15 mouse cellular contexts compared by ENCODE assay signal in the genomic region with DNA sequence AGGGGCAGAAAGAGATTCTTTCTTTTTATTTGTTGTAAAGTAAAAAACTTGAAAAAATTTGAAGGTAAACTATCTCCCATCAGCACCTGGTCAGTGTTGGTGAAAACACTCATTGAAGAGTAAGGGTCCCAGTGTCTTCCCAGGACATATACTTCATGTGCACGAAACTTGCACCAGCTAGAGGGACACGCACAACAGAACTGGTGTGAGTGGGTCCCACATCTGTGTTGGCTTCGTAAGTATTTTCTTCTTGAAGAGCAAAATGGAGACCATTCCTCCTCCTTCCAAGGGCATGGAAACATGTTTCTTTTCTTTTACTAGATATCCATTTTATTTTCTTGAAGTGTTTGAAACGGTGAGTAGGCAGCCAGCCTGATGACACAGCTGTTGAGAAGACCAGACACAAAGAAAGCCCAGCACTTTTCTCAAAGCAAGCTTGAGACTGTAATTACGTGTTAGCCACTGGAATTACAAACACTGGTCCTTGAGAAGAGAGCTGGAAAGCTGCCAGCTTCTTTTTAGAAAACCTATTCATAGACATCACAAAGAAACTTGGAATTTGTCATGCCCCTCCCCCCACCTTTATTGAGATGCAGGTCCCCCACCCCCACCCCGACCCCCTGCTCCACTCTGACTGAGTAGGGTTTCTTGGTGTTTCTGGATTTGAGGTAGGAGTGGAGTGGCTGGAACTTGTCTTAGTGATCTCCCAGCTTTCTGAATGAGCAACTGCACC. TPM values are rescaled to one million over a fixed set of nuclear protein-coding genes. Genes with fewer than 3 reads are reported as not detected.
DNase-seq lines count a peak whose midpoint lies in the region; ATAC-seq lines count a peak whose summit lies in the region.
"Had no signal": no experiment of that assay in that cellular context is flagged by ENCODE, and none has a peak within 500 bp of the region (broad histone marks: within the 10 kb centered on the region; RNA-seq: fewer than 3 reads in every experiment).

No protein-coding gene starts in this region.

- no peak overlapping the region for H3K4me2 ChIP-seq in neural tube, embryonic 11.5 days (ENCODE audit: low read depth)
- H3K4me2 ChIP-seq in limb, embryonic 12.5 days, result no peak overlapping the region
- H3K4me2 ChIP-seq: embryonic facial prominence, embryonic 15.5 days had no signal

- H3K4me3 ChIP-seq in neural tube, embryonic 11.5 days (ENCODE audit: low read depth, low read length), result no peak overlapping the region
- no peak overlapping the region for H3K4me3 ChIP-seq in forebrain, embryonic 10.5 days
- no peak overlapping the region for H3K4me3 ChIP-seq in limb, embryonic 12.5 days (replicated peaks)
- H3K4me3 ChIP-seq: embryonic facial prominence, embryonic 15.5 days; left cerebral cortex, adult 2 months had no signal

- no peaks in the 10 kb centered on the region for H3K9me3 ChIP-seq in neural tube, embryonic 11.5 days (ENCODE audit: control insufficient read depth, low read length)
- no peaks in the 10 kb centered on the region for H3K9me3 ChIP-seq in forebrain, embryonic 10.5 days
- no peaks in the 10 kb centered on the region for H3K9me3 ChIP-seq in limb, embryonic 12.5 days
- H3K9me3 ChIP-seq: embryonic facial prominence, embryonic 15.5 days had no signal

- H3K9ac ChIP-seq in neural tube, embryonic 11.5 days (ENCODE audit: low read length), result no peak overlapping the region
- no peak overlapping the region for H3K9ac ChIP-seq in limb, embryonic 12.5 days (replicated peaks)
- H3K9ac ChIP-seq: embryonic facial prominence, embryonic 15.5 days had no signal

- intact Hi-C loops in left cerebral cortex, postnatal 25 days (cut with DNase I), result no loop called here

- no peaks in the 10 kb centered on the region for H3K27me3 ChIP-seq in neural tube, embryonic 11.5 days (ENCODE audit: control insufficient read depth, insufficient read depth, low read length)
- H3K27me3 ChIP-seq in forebrain, embryonic 10.5 days (ENCODE audit: poor library complexity, severe bottlenecking), result no peaks in the 10 kb centered on the region
- no peaks in the 10 kb centered on the region for H3K27me3 ChIP-seq in limb, embryonic 12.5 days
- H3K27me3 ChIP-seq: embryonic facial prominence, embryonic 15.5 days had no signal

- H3K27ac ChIP-seq in neural tube, embryonic 11.5 days (ENCODE audit: low read depth, low read length), result no peak overlapping the region
- H3K27ac ChIP-seq in forebrain, embryonic 10.5 days, result peak overlapping the region; percentile 84
- H3K27ac ChIP-seq in limb, embryonic 12.5 days, result no peak overlapping the region
- H3K27ac ChIP-seq: embryonic facial prominence, embryonic 15.5 days; left cerebral cortex, adult 2 months had no signal

- WGBS in neural tube, embryonic 11.5 days, result 50% methylated on average over 6 of the region's 6 CpGs
- 42% methylated on average over 6 of the region's 6 CpGs for WGBS in forebrain, embryonic 10.5 days
- WGBS in limb, embryonic 12.5 days, result 59% methylated on average over 6 of the region's 6 CpGs

- peak; percentile 80 for ATAC-seq in neural tube, embryonic 11.5 days (ENCODE audit: insufficient read depth, low FRiP score, low TSS enrichment)
- ATAC-seq in limb, embryonic 12.5 days (ENCODE audit: insufficient number of reproducible peaks, insufficient read depth, low FRiP score, low TSS enrichment, low read depth), result 0 out of 2 replicates have a peak, but pooled peaks have one; percentile 52

- DNase-seq in neural tube, embryonic 11.5 days (ENCODE audit: low spot score), result peak; percentile 54
- no peak for DNase-seq in neural tube, embryonic 10.5 days (ENCODE audit: extremely low spot score, low spot score)
- peak; percentile 35 for DNase-seq in forebrain, embryonic 10.5 days (ENCODE audit: extremely low spot score, low spot score)
- DNase-seq in retina, postnatal 1 day, result peak; percentile 58
- no peak for DNase-seq in cerebellum, adult 8-10 months
- no peak for DNase-seq in urinary bladder, postnatal 10 days (ENCODE audit: low spot score)
- DNase-seq in left cerebral cortex, postnatal 25 days (ENCODE audit: low spot score in 2 of 2), result no peak
- DNase-seq: kidney, adult 2 months had no signal

- H3K36me3 ChIP-seq in neural tube, embryonic 11.5 days (ENCODE audit: control insufficient read depth, insufficient read depth, low read length), result no peaks in the 10 kb centered on the region
- no peaks in the 10 kb centered on the region for H3K36me3 ChIP-seq in forebrain, embryonic 10.5 days (replicated peaks)
- no peaks in the 10 kb centered on the region for H3K36me3 ChIP-seq in limb, embryonic 12.5 days
- H3K36me3 ChIP-seq: embryonic facial prominence, embryonic 15.5 days had no signal

- H3K4me1 ChIP-seq in neural tube, embryonic 11.5 days (ENCODE audit: control insufficient read depth, insufficient read depth, low read length), result 0 out of 2 replicates have a peak, but pooled peaks cover 6% of the 10 kb centered on the region
- peaks cover 44% of the 10 kb centered on the region for H3K4me1 ChIP-seq in forebrain, embryonic 10.5 days
- H3K4me1 ChIP-seq in limb, embryonic 12.5 days (replicated peaks), result peaks cover 5% of the 10 kb centered on the region; the same call in 1 of the 2 replicates

RNA-seq across cellular contexts. Expression of gene Gm11111, which starts 14.1 kb away (rescaled TPM):
- not detected in 2 replicates for polyA plus RNA-seq in neural tube, embryonic 11.5 days (2014; fragmentation: Nextera tagmentation; extraction: Ambion mirVana)
- polyA plus RNA-seq in forebrain, embryonic 10.5 days (2016; fragmentation: Nextera tagmentation; extraction: Ambion mirVana), result not detected in 2 replicates
- not detected in 2 replicates for polyA plus RNA-seq in limb, embryonic 12.5 days (2016; fragmentation: Nextera tagmentation; extraction: Ambion mirVana)
- total RNA-seq in left cerebral cortex, postnatal 25 days (2021), result not detected
- total RNA-seq: gastrocnemius, adult 18-20 months; left cerebral cortex, adult 2 months had no signal
- polyA plus RNA-seq: embryonic facial prominence, embryonic 15.5 days; heart, embryonic 16.5 days; kidney, adult 2 months; liver, embryonic 16.5 days; thymus, postnatal 0 days had no signal

Comparison
In these comparisons a context has a peak if more than half of its experiments do, and no peak if none do; other contexts are left out.
1. DNase-seq: peak in neural tube, embryonic 11.5 days (single experiment), forebrain, embryonic 10.5 days (single experiment) and retina, postnatal 1 day (single experiment); none in neural tube, embryonic 10.5 days (single experiment), cerebellum, adult 8-10 months (single experiment), urinary bladder, postnatal 10 days (single experiment) and left cerebral cortex, postnatal 25 days (0 of 2).